Mouse (Mus musculus): Measurements from ENCODE around the gene Pknox1. TPM values are rescaled to one million over a fixed set of nuclear protein-coding genes. Genes with fewer than 3 reads are reported as not detected.

Gene Pknox1
- polyA plus RNA-seq, 1 experiment = 19.3 TPM

GRCm38 (mm10) chr17:31559021-31559789, 5.3 kb upstream of the Pknox1 start:
- Histone ChIP-seq H3K27ac (ENCODE audit: control insufficient read depth, insufficient read depth, low read depth, low read length, poor library complexity) (peak overlapping the region; percentile 43; the same call in 1 of the 2 replicates), H3K4me1 (ENCODE audit: control insufficient read depth, insufficient read depth, low read length) (peaks cover 2% of the 10 kb centered on the region; the same call in 1 of the 2 replicates), H3K4me3 (replicated peaks; ENCODE audit: control insufficient read depth, low read depth, low read length) (peak overlapping the region; percentile 26)
- TF ChIP-seq POLR2A (IDR thresholded peaks at IDR 0.05; ENCODE audit: borderline replicate concordance, control insufficient read depth, low read depth, low read length) (no peak), CTCF (IDR thresholded peaks at IDR 0.05; ENCODE audit: control insufficient read depth, insufficient read depth, low read length) (no peak)
- WGBS = 55% methylated on average over 11 of the region's 11 CpGs

GRCm38 (mm10) chr17:31563632-31564014, 911 bp upstream of the Pknox1 start:
- H3K27ac ChIP-seq (ENCODE audit: control insufficient read depth, insufficient read depth, low read depth, low read length, poor library complexity) = peak overlapping the region; percentile 92
- H3K4me3 ChIP-seq (replicated peaks; ENCODE audit: control insufficient read depth, low read depth, low read length) = peak overlapping the region; percentile 81
- peaks cover 4% of the 10 kb centered on the region; the same call in 1 of the 2 replicates for H3K4me1 ChIP-seq (ENCODE audit: control insufficient read depth, insufficient read depth, low read length)
- TF ChIP-seq POLR2A (IDR thresholded peaks at IDR 0.05; ENCODE audit: borderline replicate concordance, control insufficient read depth, low read depth, low read length) (no peak), CTCF (IDR thresholded peaks at IDR 0.05; ENCODE audit: control insufficient read depth, insufficient read depth, low read length) (no peak)
- 3% methylated on average over 12 of the region's 12 CpGs for WGBS

GRCm38 (mm10) chr17:31564858-31565140, 265 bp downstream of the Pknox1 start:
- Histone ChIP-seq H3K4me1 (ENCODE audit: control insufficient read depth, insufficient read depth, low read length) (peaks cover 4% of the 10 kb centered on the region; the same call in 1 of the 2 replicates), H3K4me3 (replicated peaks; ENCODE audit: control insufficient read depth, low read depth, low read length) (peak overlapping the region; percentile 96), H3K27ac (ENCODE audit: control insufficient read depth, insufficient read depth, low read depth, low read length, poor library complexity) (peak overlapping the region; percentile 94)
- TF ChIP-seq CTCF (IDR thresholded peaks at IDR 0.05; ENCODE audit: control insufficient read depth, insufficient read depth, low read length) (no peak), POLR2A (IDR thresholded peaks at IDR 0.05; ENCODE audit: borderline replicate concordance, control insufficient read depth, low read depth, low read length) (no peak)
- 2% methylated on average over 26 of the region's 44 CpGs for WGBS

- 1% methylated on average over 88 of the region's 88 CpGs for WGBS
- Histone ChIP-seq H3K4me1 (ENCODE audit: control insufficient read depth, insufficient read depth, low read length) (peaks cover 4% of the 10 kb centered on the region; the same call in 1 of the 2 replicates), H3K27ac (ENCODE audit: control insufficient read depth, insufficient read depth, low read depth, low read length, poor library complexity) (peak overlapping the region; percentile 94), H3K4me3 (replicated peaks; ENCODE audit: control insufficient read depth, low read depth, low read length) (peak overlapping the region; percentile 96)
- TF ChIP-seq CTCF (IDR thresholded peaks at IDR 0.05; ENCODE audit: control insufficient read depth, insufficient read depth, low read length) (no peak), POLR2A (IDR thresholded peaks at IDR 0.05; ENCODE audit: borderline replicate concordance, control insufficient read depth, low read depth, low read length) (peak; percentile 16; the same call in 1 of the 2 replicates)
Measured at GRCm38 (mm10) chr17:31565141-31566056, 865 bp downstream of the Pknox1 start.

GRCm38 (mm10) chr17:31566276-31566675, 1.7 kb downstream of the Pknox1 start:
- WGBS = 70% methylated on average over 6 of the region's 6 CpGs
- Histone ChIP-seq H3K4me3 (replicated peaks; ENCODE audit: control insufficient read depth, low read depth, low read length) (no peak overlapping the region), H3K4me1 (ENCODE audit: control insufficient read depth, insufficient read depth, low read length) (peaks cover 4% of the 10 kb centered on the region; the same call in 1 of the 2 replicates), H3K27ac (ENCODE audit: control insufficient read depth, insufficient read depth, low read depth, low read length, poor library complexity) (no peak overlapping the region)
- TF ChIP-seq CTCF (IDR thresholded peaks at IDR 0.05; ENCODE audit: control insufficient read depth, insufficient read depth, low read length) (no peak), POLR2A (IDR thresholded peaks at IDR 0.05; ENCODE audit: borderline replicate concordance, control insufficient read depth, low read depth, low read length) (no peak)

GRCm38 (mm10) chr17:31569756-31570155, 5.2 kb downstream of the Pknox1 start:
- H3K4me1 ChIP-seq (ENCODE audit: control insufficient read depth, insufficient read depth, low read length) = peaks cover 4% of the 10 kb centered on the region; the same call in 1 of the 2 replicates
- H3K4me3 ChIP-seq (replicated peaks; ENCODE audit: control insufficient read depth, low read depth, low read length) = no peak overlapping the region
- TF ChIP-seq CTCF (IDR thresholded peaks at IDR 0.05; ENCODE audit: control insufficient read depth, insufficient read depth, low read length) (no peak), POLR2A (IDR thresholded peaks at IDR 0.05; ENCODE audit: borderline replicate concordance, control insufficient read depth, low read depth, low read length) (no peak)
- 84% methylated on average over 1 of the region's 1 CpGs for WGBS
- H3K27ac ChIP-seq (ENCODE audit: control insufficient read depth, insufficient read depth, low read depth, low read length, poor library complexity) = no peak overlapping the region

GRCm38 (mm10) chr17:31570321-31570925, 5.9 kb downstream of the Pknox1 start:
- Histone ChIP-seq H3K27ac (ENCODE audit: control insufficient read depth, insufficient read depth, low read depth, low read length, poor library complexity) (no peak overlapping the region), H3K4me1 (ENCODE audit: control insufficient read depth, insufficient read depth, low read length) (peaks cover 4% of the 10 kb centered on the region; the same call in 1 of the 2 replicates), H3K4me3 (replicated peaks; ENCODE audit: control insufficient read depth, low read depth, low read length) (no peak overlapping the region)
- 86% methylated on average over 9 of the region's 9 CpGs for WGBS
- TF ChIP-seq CTCF (IDR thresholded peaks at IDR 0.05; ENCODE audit: control insufficient read depth, insufficient read depth, low read length) (no peak), POLR2A (IDR thresholded peaks at IDR 0.05; ENCODE audit: borderline replicate concordance, control insufficient read depth, low read depth, low read length) (no peak)

Data from bone marrow, adult 2 months (tissue).